Mouse (Mus musculus) lung, adult 18-20 months (tissue): ENCODE results near the gene Olfr92.
A peak's percentile ranks its signal among the peaks of the same experiment; 100 is the strongest.
"Not testable (repeated sequence)": the region's sequence is repeated elsewhere in the genome, so short reads cannot be mapped to it uniquely, and the experiment has no call there.

Experiments used
- DNase-seq, 2 experiments: peaks; one replicate each; pipeline ENCODE4 v3.0.0; 2022; ENCODE audit warnings: mixed read lengths in 2 of 2

Olfr92 gene

GRCm38 (mm10) chr17:37119988-37120387 is at the start of gene Olfr92:
Gene Olfr92 (minus strand): TSS chr17:37120088.
- no peak for DNase-seq

GRCm38 (mm10) chr17:37161394-37161793 is 41.5 kb upstream of the Olfr92 start, which contains the start of gene Olfr93:
Gene Olfr93 (minus strand): TSS chr17:37161494.
- no peak for DNase-seq

- DNase-seq, result not testable (repeated sequence)
These were observed 11.5 kb upstream of the Olfr92 start for GRCm38 (mm10) chr17:37131366-37131765.

GRCm38 (mm10) chr17:37098178-37098577 is 21.7 kb downstream of the Olfr92 start, which contains the start of gene Olfr91:
Gene Olfr91 (minus strand): TSS chr17:37098278.
- DNase-seq, result no peak

GRCm38 (mm10) chr17:37093289-37093688 is 26.6 kb downstream of the Olfr92 start:
- DNase-seq, result no peak

GRCm38 (mm10) chr17:37092198-37092597 is 27.7 kb downstream of the Olfr92 start:
- no peak for DNase-seq

GRCm38 (mm10) chr17:37088399-37088798 is 31.5 kb downstream of the Olfr92 start, which contains the start of gene Olfr90:
Gene Olfr90 (minus strand): TSS chr17:37088499.
- no peak for DNase-seq

- no peak for DNase-seq
These were observed 34.3 kb downstream of the Olfr92 start for GRCm38 (mm10) chr17:37085545-37085944.

- no peak for DNase-seq
These were observed 35.3 kb downstream of the Olfr92 start for GRCm38 (mm10) chr17:37084632-37085031.

- peak; percentile 15 to 37 for DNase-seq
These were observed 36.6 kb downstream of the Olfr92 start for GRCm38 (mm10) chr17:37083327-37083726.

GRCm38 (mm10) chr17:37081659-37082058 is 38.2 kb downstream of the Olfr92 start:
- DNase-seq, result no peak

GRCm38 (mm10) chr17:37080119-37080518 is 39.8 kb downstream of the Olfr92 start:
- peak; percentile 22 to 40 for DNase-seq

GRCm38 (mm10) chr17:37078990-37079389 is 40.9 kb downstream of the Olfr92 start:
- DNase-seq, result no peak

- no peak for DNase-seq
These were observed 41.7 kb downstream of the Olfr92 start for GRCm38 (mm10) chr17:37078193-37078592.

- DNase-seq, result no peak
These were observed 44.1 kb downstream of the Olfr92 start for GRCm38 (mm10) chr17:37075766-37076165.

- DNase-seq, result no peak
These were observed 44.7 kb downstream of the Olfr92 start for GRCm38 (mm10) chr17:37075181-37075580.

GRCm38 (mm10) chr17:37072730-37073276 is 47.1 kb downstream of the Olfr92 start:
- DNase-seq, result no peak

- no peak for DNase-seq
These were observed 47.7 kb downstream of the Olfr92 start for GRCm38 (mm10) chr17:37072080-37072729.

GRCm38 (mm10) chr17:37070121-37070520 is 49.8 kb downstream of the Olfr92 start:
- DNase-seq, result no peak

GRCm38 (mm10) chr17:37067861-37068260 is 52.0 kb downstream of the Olfr92 start:
- no peak for DNase-seq

- DNase-seq, result no peak
These were observed 53.9 kb downstream of the Olfr92 start for GRCm38 (mm10) chr17:37065993-37066392.

GRCm38 (mm10) chr17:37063686-37064495 is 56.0 kb downstream of the Olfr92 start:
- DNase-seq, result no peak

- DNase-seq, result no peak
These were observed 56.8 kb downstream of the Olfr92 start for GRCm38 (mm10) chr17:37063063-37063462.
